Mouse (Mus musculus) cerebellum, adult 2 months (tissue): ENCODE data around the gene Pdhx. TPM values are rescaled to one million over a fixed set of nuclear protein-coding genes. Genes with fewer than 3 reads are reported as not detected.

Source experiments
- DNase-seq, 2 experiments: peaks; one replicate each; pipeline ENCODE4 v3.0.0; 2021
- H3K27ac ChIP-seq: fragments of 200-500 bp; 2 replicates; pipeline ENCODE4 v1.5.1; 2012; ENCODE audit warnings: low read length, control low read depth, inconsistent platforms; ENCODE audit not compliant: insufficient read depth
- H3K27me3 ChIP-seq: fragments of 200-500 bp; 2 replicates; pipeline ENCODE4 v1.6.1; 2012; ENCODE audit warnings: inconsistent platforms, mild to moderate bottlenecking, low read length, moderate library complexity; ENCODE audit not compliant: control insufficient read depth, insufficient read depth
- H3K4me1 ChIP-seq: fragments of 200-500 bp; 2 replicates; pipeline ENCODE4 v1.6.1; 2011; ENCODE audit warnings: low read length; ENCODE audit not compliant: control insufficient read depth, insufficient read depth
- H3K4me3 ChIP-seq: fragments of 200-500 bp; replicated peaks from 2 replicates; pipeline ENCODE3; 2011; ENCODE audit warnings: mild to moderate bottlenecking, low read depth, low read length, control low read depth; ENCODE audit not compliant: insufficient read depth
- CTCF ChIP-seq: fragments of 200-500 bp; IDR thresholded peaks from 2 replicates; pipeline ENCODE4 v1.5.1; 2011; ENCODE audit warnings: low read depth, mild to moderate bottlenecking, control low read depth, low read length, moderate library complexity, borderline replicate concordance; ENCODE audit not compliant: insufficient read depth
- POLR2A ChIP-seq: fragments of 200-500 bp; IDR thresholded peaks from 2 replicates; pipeline ENCODE4 v1.6.1; 2011; ENCODE audit warnings: low read length, control low read depth, borderline replicate concordance; ENCODE audit not compliant: insufficient read depth
- WGBS: fragments of 180-500 bp; shearing (Covaris S2); methylation state at CpG from one replicate; pipeline ENCODE4 v1.1.7; 2018; 5-methylcytosine and 5-hydroxymethylcytosine counted together
- polyA plus RNA-seq: library from polyadenylated mRNA; depleted of rRNA; stranded (reverse); fragments of >200 nt; gene quantifications from 2 replicates; pipeline ENCODE4 v1.2.3, GENCODE M21; 2012

Gene Pdhx
- polyA plus RNA-seq, 1 experiment: 57.0 TPM

GRCm38 (mm10) chr2:102982822-102983221, 90.5 kb downstream of the Pdhx start:
- H3K4me1 ChIP-seq: no peaks in the 10 kb centered on the region
- TF ChIP-seq POLR2A: no peak
- no peak for DNase-seq
- H3K27ac ChIP-seq: no peak overlapping the region
- H3K27me3 ChIP-seq: no peaks in the 10 kb centered on the region
- WGBS: 80% methylated on average over 2 of the region's 2 CpGs
- H3K4me3 ChIP-seq: no peak overlapping the region

GRCm38 (mm10) chr2:102981446-102982314, 91.6 kb downstream of the Pdhx start:
- Histone ChIP-seq H3K4me3 (no peak overlapping the region), H3K27me3 (no peaks in the 10 kb centered on the region), H3K27ac (no peak overlapping the region), H3K4me1 (no peaks in the 10 kb centered on the region)
- WGBS: 90% methylated on average over 8 of the region's 8 CpGs
- no peak for DNase-seq
- TF ChIP-seq POLR2A (no peak), CTCF (no peak)

DNA sequence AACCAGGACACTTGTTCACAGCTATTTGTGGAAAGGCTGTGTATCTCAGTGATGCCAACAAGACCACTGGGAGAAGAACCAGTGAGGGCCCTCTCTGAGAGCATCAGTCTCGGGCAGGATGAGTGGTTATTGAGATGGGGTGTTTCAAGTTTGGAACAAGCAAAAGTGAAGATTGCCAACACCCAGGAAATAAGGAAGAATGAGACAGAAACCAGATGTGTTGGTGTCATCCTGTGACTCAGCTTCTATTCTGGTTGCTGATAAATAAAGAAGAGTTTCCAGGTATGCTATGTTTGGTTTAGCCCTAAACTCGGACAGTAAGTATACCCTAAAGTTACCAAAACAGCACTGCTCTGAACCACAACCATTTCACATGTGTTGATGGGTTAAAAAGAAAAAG, 92.4 kb downstream of the Pdhx start:
- TF ChIP-seq POLR2A (no peak), CTCF (no peak)

DNA sequence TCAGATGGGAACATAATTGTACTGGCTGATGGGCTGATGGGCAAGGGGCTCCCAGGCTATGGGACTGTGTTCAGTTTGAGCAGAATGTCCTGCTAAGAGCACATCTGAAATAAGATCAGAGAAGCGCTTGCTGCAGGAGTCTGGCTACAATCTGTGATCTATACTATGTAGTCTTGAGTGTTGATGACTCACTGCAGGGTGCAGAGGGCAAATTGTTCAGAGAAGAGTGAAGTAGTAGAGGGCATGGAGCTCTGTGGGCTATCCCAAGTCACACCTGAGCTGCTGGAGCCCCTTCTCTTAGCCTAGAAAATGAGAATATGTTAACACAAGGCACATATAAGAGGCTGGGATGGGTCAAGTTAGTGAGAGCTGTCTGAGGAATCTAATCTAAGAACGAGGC, 93.8 kb downstream of the Pdhx start:
- Histone ChIP-seq H3K27me3 (no peaks in the 10 kb centered on the region), H3K27ac (no peak overlapping the region), H3K4me3 (no peak overlapping the region), H3K4me1 (no peaks in the 10 kb centered on the region)
- no peak for DNase-seq
- TF ChIP-seq CTCF: no peak
- WGBS: 86% methylated on average over 2 of the region's 2 CpGs

More for the DNA sequence above, 92.4 kb downstream of the Pdhx start:
- H3K27ac ChIP-seq: no peak overlapping the region
- no peak for DNase-seq
- WGBS: 79% methylated on average over 2 of the region's 2 CpGs
- no peaks in the 10 kb centered on the region for H3K4me1 ChIP-seq
- no peaks in the 10 kb centered on the region for H3K27me3 ChIP-seq
- H3K4me3 ChIP-seq: no peak overlapping the region

GRCm38 (mm10) chr2:102979112-102979511, 94.2 kb downstream of the Pdhx start:
- H3K27ac ChIP-seq: no peak overlapping the region
- no peaks in the 10 kb centered on the region for H3K27me3 ChIP-seq
- TF ChIP-seq CTCF: no peak
- no peak for TF ChIP-seq POLR2A
- H3K4me1 ChIP-seq: no peaks in the 10 kb centered on the region
- H3K4me3 ChIP-seq: no peak overlapping the region
- no peak for DNase-seq

- WGBS: 81% methylated on average over 5 of the region's 5 CpGs
- DNase-seq: no peak
- H3K27me3 ChIP-seq: no peaks in the 10 kb centered on the region
- H3K27ac ChIP-seq: no peak overlapping the region
- TF ChIP-seq POLR2A (no peak), CTCF (no peak)
- H3K4me1 ChIP-seq: no peaks in the 10 kb centered on the region
- no peak overlapping the region for H3K4me3 ChIP-seq
Measured at GRCm38 (mm10) chr2:102975358-102975945, 97.9 kb downstream of the Pdhx start.

- no peaks in the 10 kb centered on the region for H3K4me1 ChIP-seq
- H3K4me3 ChIP-seq: no peak overlapping the region
- TF ChIP-seq CTCF: no peak
- no peak for TF ChIP-seq POLR2A
- WGBS: 100% methylated on average over 3 of the region's 3 CpGs
- H3K27ac ChIP-seq: no peak overlapping the region
- no peak for DNase-seq
- H3K27me3 ChIP-seq: no peaks in the 10 kb centered on the region
Measured at GRCm38 (mm10) chr2:102973115-102973514, 100.2 kb downstream of the Pdhx start.

GRCm38 (mm10) chr2:102972575-102972974, 100.7 kb downstream of the Pdhx start:
- DNase-seq: no peak
- 69% methylated on average over 5 of the region's 5 CpGs for WGBS
- no peak for TF ChIP-seq POLR2A
- no peak for TF ChIP-seq CTCF
- Histone ChIP-seq H3K4me1 (no peaks in the 10 kb centered on the region), H3K4me3 (no peak overlapping the region), H3K27me3 (no peaks in the 10 kb centered on the region), H3K27ac (no peak overlapping the region)
